Mouse (Mus musculus) heart, embryonic 15.5 days (tissue): Measurements from ENCODE around the gene Ap2b1. TPM values are rescaled to one million over a fixed set of nuclear protein-coding genes. Genes with fewer than 3 reads are reported as not detected.

ENCODE experiments used
- ATAC-seq: fragments of 200-750 bp; cut with Nextera tagmentation; replicated peaks from 2 replicates; pipeline ENCODE4 v1.8.0; 2017; ENCODE audit warnings: low read depth, moderate TSS enrichment; ENCODE audit not compliant: insufficient number of reproducible peaks, insufficient read depth, low FRiP score
- H3K27ac ChIP-seq: fragments of 300-500 bp; sonication (generic); 2 replicates; pipeline ENCODE4 v1.5.1; 2015; ENCODE audit warnings: mild to moderate bottlenecking, inconsistent platforms
- H3K27me3 ChIP-seq: fragments of 300-500 bp; sonication (generic); 2 replicates; pipeline ENCODE4 v1.6.1; 2015; ENCODE audit warnings: inconsistent platforms
- H3K36me3 ChIP-seq: fragments of 300-500 bp; sonication (generic); 2 replicates; pipeline ENCODE4 v1.6.1; 2015; ENCODE audit warnings: mild to moderate bottlenecking, inconsistent platforms
- H3K4me1 ChIP-seq: fragments of 300-500 bp; sonication (generic); replicated peaks from 2 replicates; pipeline ENCODE4 v1.6.1; 2015; ENCODE audit warnings: inconsistent platforms
- H3K4me2 ChIP-seq: fragments of 300-500 bp; sonication (generic); 2 replicates; pipeline ENCODE4 v1.6.1; 2015; ENCODE audit warnings: inconsistent platforms, mild to moderate bottlenecking, moderate library complexity
- H3K4me3 ChIP-seq: fragments of 300-500 bp; sonication (generic); 2 replicates; pipeline ENCODE4 v1.5.1; 2015; ENCODE audit warnings: mild to moderate bottlenecking, inconsistent platforms
- H3K9ac ChIP-seq: fragments of 300-500 bp; sonication (generic); 2 replicates; pipeline ENCODE4 v1.6.1; 2015; ENCODE audit warnings: mild to moderate bottlenecking, inconsistent platforms
- H3K9me3 ChIP-seq: fragments of 300-500 bp; sonication (generic); replicated peaks from 2 replicates; pipeline ENCODE4 v1.6.1; 2016; ENCODE audit warnings: inconsistent platforms
- WGBS: fragments of 180-500 bp; shearing (Covaris S2); methylation state at CpG from one replicate; pipeline ENCODE4 v1.1.7; 2015; ENCODE audit warnings: mixed read lengths; 5-methylcytosine and 5-hydroxymethylcytosine counted together
- polyA plus RNA-seq: library from polyadenylated mRNA; unstranded; fragments of >200 nt; fragmentation: Nextera tagmentation; extraction: Ambion mirVana; gene quantifications from 2 replicates; pipeline ENCODE4 v1.2.1, GENCODE M21; 2015

The Ap2b1 gene
- polyA plus RNA-seq, 1 experiment from 2014 or later: 32.1 TPM

GRCm38 (mm10) chr11:83339705-83340104 lies 40.9 kb downstream of the Ap2b1 start:
- no peak overlapping the region for H3K9ac ChIP-seq
- peaks cover 79% of the 10 kb centered on the region for H3K36me3 ChIP-seq
- H3K9me3 ChIP-seq: no peaks in the 10 kb centered on the region
- no peak for ATAC-seq
- WGBS: 80% methylated on average over 2 of the region's 2 CpGs
- H3K27ac ChIP-seq: no peak overlapping the region
- H3K4me1 ChIP-seq: no peaks in the 10 kb centered on the region
- no peak overlapping the region for H3K4me2 ChIP-seq
- H3K4me3 ChIP-seq: no peak overlapping the region
- no peaks in the 10 kb centered on the region for H3K27me3 ChIP-seq

GRCm38 (mm10) chr11:83341716-83342245 lies 43.0 kb downstream of the Ap2b1 start:
- no peaks in the 10 kb centered on the region for H3K4me1 ChIP-seq
- H3K27me3 ChIP-seq: no peaks in the 10 kb centered on the region
- no peak overlapping the region for H3K4me2 ChIP-seq
- H3K9ac ChIP-seq: no peak overlapping the region
- H3K36me3 ChIP-seq: peaks cover 74% of the 10 kb centered on the region
- H3K4me3 ChIP-seq: no peak overlapping the region
- ATAC-seq: no peak
- H3K27ac ChIP-seq: no peak overlapping the region
- WGBS: 80% methylated on average over 3 of the region's 3 CpGs
- no peaks in the 10 kb centered on the region for H3K9me3 ChIP-seq

DNA sequence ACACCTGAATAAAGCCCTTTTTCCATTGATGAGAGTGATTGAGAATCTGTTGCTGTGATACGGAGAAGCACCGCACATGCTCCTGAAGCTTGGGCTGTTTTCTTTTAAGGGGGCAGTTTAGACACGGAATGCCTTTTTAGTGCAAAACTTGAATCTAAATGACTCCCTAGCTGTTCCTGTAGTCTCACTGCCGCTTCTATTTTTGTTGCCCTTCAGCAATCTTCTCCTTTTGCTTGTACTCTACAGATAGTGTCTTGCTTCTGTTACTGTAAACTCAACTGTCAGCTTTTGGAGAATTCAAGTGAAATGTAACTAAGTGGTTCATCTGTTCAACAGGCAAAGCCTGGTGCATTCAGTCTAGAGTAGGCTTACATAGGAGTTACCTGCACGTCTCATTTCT lies 56.6 kb downstream of the Ap2b1 start:
- Histone ChIP-seq H3K27me3 (no peaks in the 10 kb centered on the region), H3K4me1 (0 out of 2 replicates have a peak, but pooled peaks cover 3% of the 10 kb centered on the region), H3K4me3 (no peak overlapping the region), H3K36me3 (peaks cover 21% of the 10 kb centered on the region), H3K4me2 (no peak overlapping the region), H3K9ac (no peak overlapping the region), H3K9me3 (no peaks in the 10 kb centered on the region), H3K27ac (no peak overlapping the region)
- no peak for ATAC-seq
- 77% methylated on average over 5 of the region's 5 CpGs for WGBS

DNA sequence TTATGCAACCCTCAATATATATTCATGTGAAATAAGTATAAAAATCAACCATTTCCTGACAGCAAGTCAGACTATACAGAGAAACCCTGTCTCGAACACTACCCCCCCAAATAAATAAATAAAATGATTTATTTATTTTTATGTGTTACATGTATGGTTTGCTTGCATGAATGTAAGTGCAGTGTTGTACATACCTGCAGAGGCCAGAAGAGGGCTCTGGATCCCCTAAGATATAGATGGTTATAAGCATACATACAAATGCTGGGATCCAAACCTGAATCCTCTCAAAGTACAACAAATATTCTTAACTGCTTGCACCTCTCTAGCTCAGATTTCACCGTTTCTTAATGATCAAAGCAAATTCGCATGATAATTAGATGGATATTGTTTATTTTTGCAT lies 58.6 kb downstream of the Ap2b1 start:
- no peak overlapping the region for H3K4me3 ChIP-seq
- no peak overlapping the region for H3K4me2 ChIP-seq
- no peaks in the 10 kb centered on the region for H3K27me3 ChIP-seq
- H3K36me3 ChIP-seq: peaks cover 7% of the 10 kb centered on the region
- H3K9ac ChIP-seq: no peak overlapping the region
- ATAC-seq: no peak
- 0 out of 2 replicates have a peak, but pooled peaks cover 3% of the 10 kb centered on the region for H3K4me1 ChIP-seq
- H3K9me3 ChIP-seq: no peaks in the 10 kb centered on the region
- H3K27ac ChIP-seq: no peak overlapping the region
- 55% methylated on average over 3 of the region's 3 CpGs for WGBS

- Histone ChIP-seq H3K4me2 (no peak overlapping the region), H3K9me3 (no peaks in the 10 kb centered on the region), H3K4me1 (no peaks in the 10 kb centered on the region), H3K27ac (no peak overlapping the region), H3K4me3 (no peak overlapping the region), H3K9ac (no peak overlapping the region), H3K27me3 (no peaks in the 10 kb centered on the region), H3K36me3 (peaks cover 37% of the 10 kb centered on the region)
- ATAC-seq: no peak
- 89% methylated on average over 6 of the region's 6 CpGs for WGBS
Measured at GRCm38 (mm10) chr11:83364656-83365055, 65.8 kb downstream of the Ap2b1 start.

DNA sequence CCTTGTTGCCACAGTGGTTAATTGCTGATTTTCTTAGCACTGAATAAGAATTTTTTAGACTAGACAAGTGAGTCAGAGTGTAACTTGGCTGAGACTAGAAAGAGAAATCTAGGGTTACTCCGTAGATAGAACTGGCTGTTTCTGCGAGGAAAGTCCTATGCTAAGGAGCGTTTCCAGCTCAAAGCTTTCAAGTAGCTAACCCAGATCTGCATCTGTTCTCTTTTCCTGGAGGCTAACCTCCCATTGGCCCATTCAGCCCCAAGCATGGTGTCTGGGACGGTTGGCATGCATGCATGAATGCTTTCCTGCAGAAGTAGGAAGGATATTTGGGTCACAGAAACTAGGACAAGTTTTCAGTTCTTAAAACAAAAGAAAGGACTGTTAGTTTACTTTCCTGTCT lies 72.4 kb downstream of the Ap2b1 start:
- Histone ChIP-seq H3K9ac (no peak overlapping the region), H3K27me3 (no peaks in the 10 kb centered on the region), H3K4me2 (no peak overlapping the region), H3K4me1 (no peaks in the 10 kb centered on the region), H3K9me3 (no peaks in the 10 kb centered on the region), H3K4me3 (no peak overlapping the region), H3K36me3 (peaks cover 57% of the 10 kb centered on the region), H3K27ac (no peak overlapping the region)
- no peak for ATAC-seq
- WGBS: 91% methylated on average over 4 of the region's 4 CpGs

GRCm38 (mm10) chr11:83379745-83380341 lies 81.0 kb downstream of the Ap2b1 start:
- Histone ChIP-seq H3K9me3 (no peaks in the 10 kb centered on the region), H3K4me3 (no peak overlapping the region), H3K9ac (no peak overlapping the region), H3K27me3 (no peaks in the 10 kb centered on the region), H3K4me2 (no peak overlapping the region), H3K36me3 (peaks cover 11% of the 10 kb centered on the region; the same call in 1 of the 2 replicates), H3K27ac (no peak overlapping the region), H3K4me1 (peaks cover 6% of the 10 kb centered on the region; the same call in 1 of the 2 replicates)
- 44% methylated on average over 7 of the region's 7 CpGs for WGBS
- no peak for ATAC-seq

GRCm38 (mm10) chr11:83382876-83383531 lies 84.2 kb downstream of the Ap2b1 start:
- 81% methylated on average over 9 of the region's 9 CpGs for WGBS
- peaks cover 2% of the 10 kb centered on the region; the same call in 1 of the 2 replicates for H3K36me3 ChIP-seq
- H3K4me3 ChIP-seq: no peak overlapping the region
- no peaks in the 10 kb centered on the region for H3K9me3 ChIP-seq
- no peak overlapping the region for H3K9ac ChIP-seq
- no peak for ATAC-seq
- no peak overlapping the region for H3K4me2 ChIP-seq
- peaks cover 14% of the 10 kb centered on the region for H3K4me1 ChIP-seq
- no peak overlapping the region for H3K27ac ChIP-seq
- no peaks in the 10 kb centered on the region for H3K27me3 ChIP-seq

DNA sequence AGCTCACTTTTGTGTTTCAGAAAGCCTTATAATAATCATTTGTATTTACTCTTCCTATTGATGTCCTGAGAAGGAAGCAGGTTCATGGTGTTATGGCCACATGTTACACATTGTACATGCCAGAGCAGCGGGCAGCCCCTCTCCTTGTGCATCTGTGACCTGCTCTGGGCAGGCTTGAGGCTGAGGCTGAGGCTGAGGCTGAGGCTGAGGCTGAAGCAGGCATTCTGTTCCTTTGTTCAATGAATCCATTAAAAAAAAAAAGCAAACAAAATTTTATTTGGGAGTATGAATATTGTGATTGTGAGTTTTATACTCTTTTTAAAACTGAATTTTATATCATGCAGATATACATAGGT lies 84.7 kb downstream of the Ap2b1 start:
- no peak for ATAC-seq
- H3K9ac ChIP-seq: no peak overlapping the region
- no peaks in the 10 kb centered on the region for H3K27me3 ChIP-seq
- H3K9me3 ChIP-seq: no peaks in the 10 kb centered on the region
- H3K4me1 ChIP-seq: peaks cover 14% of the 10 kb centered on the region
- no peak overlapping the region for H3K4me3 ChIP-seq
- no peak overlapping the region for H3K27ac ChIP-seq
- H3K4me2 ChIP-seq: no peak overlapping the region
- H3K36me3 ChIP-seq: no peaks in the 10 kb centered on the region; the same call in 1 of the 2 replicates
- WGBS: 97% methylated on average over 1 of the region's 1 CpGs

GRCm38 (mm10) chr11:83393062-83393461 lies 94.2 kb downstream of the Ap2b1 start:
- peaks cover 12% of the 10 kb centered on the region; the same call in 1 of the 2 replicates for H3K36me3 ChIP-seq
- H3K9ac ChIP-seq: no peak overlapping the region
- H3K27ac ChIP-seq: peak overlapping the region; percentile 89
- peaks cover 32% of the 10 kb centered on the region for H3K4me1 ChIP-seq
- H3K9me3 ChIP-seq: no peaks in the 10 kb centered on the region
- 34% methylated on average over 4 of the region's 4 CpGs for WGBS
- H3K4me3 ChIP-seq: no peak overlapping the region
- no peaks in the 10 kb centered on the region for H3K27me3 ChIP-seq
- peak overlapping the region; percentile 44 for H3K4me2 ChIP-seq
- ATAC-seq: peak; percentile 69; the same call in 1 of the 2 replicates

- 32% methylated on average over 6 of the region's 6 CpGs for WGBS
- Histone ChIP-seq H3K9me3 (no peaks in the 10 kb centered on the region), H3K9ac (no peak overlapping the region), H3K27ac (peak overlapping the region; percentile 29; the same call in 1 of the 2 replicates), H3K36me3 (peaks cover 19% of the 10 kb centered on the region), H3K4me1 (peaks cover 32% of the 10 kb centered on the region), H3K4me2 (0 out of 2 replicates have a peak overlapping the region, but pooled peaks have one; percentile 7), H3K4me3 (no peak overlapping the region), H3K27me3 (no peaks in the 10 kb centered on the region)
- ATAC-seq: no peak
Measured at GRCm38 (mm10) chr11:83394802-83395439, 96.1 kb downstream of the Ap2b1 start.
